Mouse (Mus musculus) Muller cell, postnatal 12 days (primary cell): ENCODE data around the gene Gm765.

Experiments used
- DNase-seq: peaks from one replicate; pipeline ENCODE4 v3.0.0-alpha.2; 2015; ENCODE audit errors: inconsistent ontology term

Gene Gm765

GRCm38 (mm10) chr6:98342654-98343053 is at the start of gene Gm765:
TSS of gene Gm765 (minus strand) at chr6:98342754.
- DNase-seq: no peak

- no peak for DNase-seq
Measured at GRCm38 (mm10) chr6:98385487-98385886, 42.9 kb upstream of the Gm765 start.

GRCm38 (mm10) chr6:98384431-98384830 is 41.9 kb upstream of the Gm765 start:
- DNase-seq: no peak

- no peak for DNase-seq
Measured at GRCm38 (mm10) chr6:98383411-98383810, 40.9 kb upstream of the Gm765 start.

GRCm38 (mm10) chr6:98366199-98366598 is 23.6 kb upstream of the Gm765 start:
- no peak for DNase-seq

GRCm38 (mm10) chr6:98355271-98355670 is 12.7 kb upstream of the Gm765 start:
- DNase-seq: no peak

GRCm38 (mm10) chr6:98353285-98353684 is 10.7 kb upstream of the Gm765 start:
- no peak for DNase-seq

- DNase-seq: no peak
Measured at GRCm38 (mm10) chr6:98332714-98333113, 9.8 kb downstream of the Gm765 start.

GRCm38 (mm10) chr6:98311659-98312058 is 30.9 kb downstream of the Gm765 start:
- peak; percentile 1 for DNase-seq

- DNase-seq: no peak
Measured at GRCm38 (mm10) chr6:98307647-98308046, 34.9 kb downstream of the Gm765 start.

GRCm38 (mm10) chr6:98307159-98307558 is 35.4 kb downstream of the Gm765 start:
- DNase-seq: no peak

GRCm38 (mm10) chr6:98292064-98292463 is 50.5 kb downstream of the Gm765 start:
- no peak for DNase-seq

GRCm38 (mm10) chr6:98288316-98288715 is 54.2 kb downstream of the Gm765 start:
- no peak for DNase-seq

- no peak for DNase-seq
Measured at GRCm38 (mm10) chr6:98287521-98287920, 55.0 kb downstream of the Gm765 start.

- DNase-seq: no peak
Measured at GRCm38 (mm10) chr6:98285190-98285589, 57.4 kb downstream of the Gm765 start.

- DNase-seq: no peak
Measured at GRCm38 (mm10) chr6:98282791-98283190, 59.8 kb downstream of the Gm765 start.

- DNase-seq: peak; percentile 24
Measured at GRCm38 (mm10) chr6:98271553-98271952, 71.0 kb downstream of the Gm765 start.

- DNase-seq: no peak
Measured at GRCm38 (mm10) chr6:98262961-98263360, 79.6 kb downstream of the Gm765 start.

- no peak for DNase-seq
Measured at GRCm38 (mm10) chr6:98259016-98259415, 83.5 kb downstream of the Gm765 start.

- DNase-seq: no peak
Measured at GRCm38 (mm10) chr6:98246449-98246848, 96.1 kb downstream of the Gm765 start.

GRCm38 (mm10) chr6:98243186-98243585 is 99.4 kb downstream of the Gm765 start:
- DNase-seq: peak; percentile 1

- DNase-seq: no peak
Measured at GRCm38 (mm10) chr6:98240561-98241272, 101.8 kb downstream of the Gm765 start.

GRCm38 (mm10) chr6:98234097-98234496 is 108.5 kb downstream of the Gm765 start:
- no peak for DNase-seq

GRCm38 (mm10) chr6:98223923-98224322 is 118.6 kb downstream of the Gm765 start:
- DNase-seq: no peak
